Mouse (Mus musculus): ENCODE measurements at regions not wholly inside any gene's neighbourhood (a gene's known extent, or its start where the extent isn't known, plus 50 kb on each side); places are given as distances from the start of the nearest gene placed in this dataset.

DNA sequence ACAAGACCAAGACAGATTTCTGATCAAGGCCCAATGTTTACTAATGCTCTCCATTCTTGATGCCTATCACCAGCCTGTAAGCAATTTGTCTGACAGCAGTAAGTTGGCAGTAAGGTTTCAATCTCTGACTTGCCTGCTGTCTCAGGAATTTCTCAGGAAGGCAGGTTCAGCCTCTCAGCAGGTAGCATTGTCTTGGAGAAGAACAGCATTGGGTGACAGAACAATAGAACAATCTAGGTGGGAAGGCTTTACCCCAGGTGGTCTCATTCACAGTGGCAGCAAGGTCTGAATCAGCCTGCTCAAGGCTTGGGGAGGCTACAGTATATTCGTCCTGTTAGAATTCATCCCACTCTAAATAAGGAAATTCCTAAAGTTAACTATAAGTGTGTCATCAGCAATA lies 81.2 kb upstream of the Chordc1 start:
- ATAC-seq (ENCODE audit: low FRiP score, low read depth) (no peak), DNase-seq (ENCODE audit: low spot score) (no peak)
- no peak for TF ChIP-seq POLR2A (IDR thresholded peaks at IDR 0.05; ENCODE audit: borderline replicate concordance, extremely low read depth, insufficient read depth, insufficient read length)
- H3K36me3 ChIP-seq (ENCODE audit: control insufficient read depth, insufficient read depth, low read length), result no peaks in the 10 kb centered on the region
- WGBS, result 65% methylated on average over 1 of the region's 1 CpGs
- no peak overlapping the region for H3K4me3 ChIP-seq (replicated peaks; ENCODE audit: low read length)
- H3K9ac ChIP-seq (ENCODE audit: low read depth, low read length, severe bottlenecking), result no peak overlapping the region
- no peak overlapping the region for H3K4me2 ChIP-seq (replicated peaks; ENCODE audit: low read depth, low read length, severe bottlenecking)
- no peak overlapping the region for H3K27ac ChIP-seq (replicated peaks; ENCODE audit: low read depth, low read length)
- H3K4me1 ChIP-seq (ENCODE audit: control insufficient read depth, insufficient read depth, low read length), result no peaks in the 10 kb centered on the region
- H3K27me3 ChIP-seq (ENCODE audit: control insufficient read depth, insufficient read depth, low read length), result no peaks in the 10 kb centered on the region
- no peaks in the 10 kb centered on the region for H3K9me3 ChIP-seq (ENCODE audit: control insufficient read depth, low read length)

DNA sequence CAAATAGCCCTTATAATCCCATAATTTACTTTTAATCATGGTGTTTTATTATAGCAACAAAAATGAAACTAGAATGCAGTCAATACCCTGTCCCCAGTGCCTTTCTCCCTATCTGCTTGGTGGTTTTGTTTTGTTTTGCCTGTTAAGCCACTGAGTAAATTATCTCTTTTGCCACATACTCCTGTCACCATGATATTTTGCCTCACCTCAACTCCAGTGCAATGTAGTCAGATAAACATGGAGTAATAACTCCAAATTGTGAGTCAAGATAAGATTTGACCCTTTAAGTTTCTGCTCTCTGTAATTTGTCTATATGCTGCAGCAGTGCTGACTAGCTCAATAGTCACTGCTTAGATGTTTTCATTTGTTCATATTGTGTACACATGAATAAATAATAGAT lies 65.3 kb upstream of the Chordc1 start:
- Histone ChIP-seq H3K27me3 (ENCODE audit: control insufficient read depth, insufficient read depth, low read length) (no peaks in the 10 kb centered on the region), H3K4me2 (replicated peaks; ENCODE audit: low read depth, low read length, severe bottlenecking) (no peak overlapping the region), H3K4me3 (replicated peaks; ENCODE audit: low read length) (no peak overlapping the region), H3K9ac (ENCODE audit: low read depth, low read length, severe bottlenecking) (no peak overlapping the region), H3K36me3 (ENCODE audit: control insufficient read depth, insufficient read depth, low read length) (no peaks in the 10 kb centered on the region), H3K9me3 (ENCODE audit: control insufficient read depth, low read length) (no peaks in the 10 kb centered on the region), H3K27ac (replicated peaks; ENCODE audit: low read depth, low read length) (no peak overlapping the region), H3K4me1 (ENCODE audit: control insufficient read depth, insufficient read depth, low read length) (no peaks in the 10 kb centered on the region)
- ATAC-seq (ENCODE audit: low FRiP score, low read depth) (no peak), DNase-seq (ENCODE audit: low spot score) (no peak)
- no peak for TF ChIP-seq POLR2A (IDR thresholded peaks at IDR 0.05; ENCODE audit: borderline replicate concordance, extremely low read depth, insufficient read depth, insufficient read length)

DNA sequence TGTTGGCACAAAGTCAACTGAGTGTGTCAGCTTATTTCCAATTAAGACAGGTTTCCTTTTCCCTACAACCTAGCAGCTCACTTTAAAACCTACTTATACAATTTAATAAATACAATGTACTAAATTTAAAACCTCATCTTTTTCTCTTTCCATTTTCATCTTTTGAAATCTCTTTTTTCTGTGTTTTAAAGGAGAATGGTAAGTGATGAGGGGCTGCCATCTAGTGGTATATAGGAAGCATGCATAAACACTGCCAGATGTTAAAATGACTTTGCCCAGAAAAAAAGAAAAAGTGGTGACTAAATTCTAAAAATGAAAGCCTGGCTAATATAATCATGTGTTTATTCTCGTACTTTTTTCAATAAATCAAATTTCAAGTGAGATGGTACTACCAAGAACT lies 62.0 kb upstream of the Chordc1 start:
- no peak for ATAC-seq (ENCODE audit: low FRiP score, low read depth)
- WGBS, result 5% methylated on average over 1 of the region's 1 CpGs
- Histone ChIP-seq H3K4me1 (ENCODE audit: control insufficient read depth, insufficient read depth, low read length) (no peaks in the 10 kb centered on the region), H3K9me3 (ENCODE audit: control insufficient read depth, low read length) (no peaks in the 10 kb centered on the region), H3K36me3 (ENCODE audit: control insufficient read depth, insufficient read depth, low read length) (no peaks in the 10 kb centered on the region), H3K4me2 (replicated peaks; ENCODE audit: low read depth, low read length, severe bottlenecking) (no peak overlapping the region), H3K4me3 (replicated peaks; ENCODE audit: low read length) (no peak overlapping the region), H3K27ac (replicated peaks; ENCODE audit: low read depth, low read length) (no peak overlapping the region), H3K27me3 (ENCODE audit: control insufficient read depth, insufficient read depth, low read length) (no peaks in the 10 kb centered on the region), H3K9ac (ENCODE audit: low read depth, low read length, severe bottlenecking) (no peak overlapping the region)
- TF ChIP-seq POLR2A (IDR thresholded peaks at IDR 0.05; ENCODE audit: borderline replicate concordance, extremely low read depth, insufficient read depth, insufficient read length), result no peak
- peak; percentile 67 for DNase-seq (ENCODE audit: low spot score)

All from limb, embryonic 14.5 days (tissue).